Mouse (Mus musculus) liver, postnatal 0 days (tissue): ENCODE results near the gene Fgd3.

Source experiments
- CTCF ChIP-seq: sonication (generic); IDR thresholded peaks from 2 replicates; pipeline ENCODE4 v1.5.1; 2016; ENCODE audit warnings: antibody characterized with exemption, low read depth
- EP300 ChIP-seq: IDR thresholded peaks from 2 replicates; pipeline ENCODE4 v1.6.1; 2016; ENCODE audit warnings: antibody characterized with exemption, low read depth, mild to moderate bottlenecking

DNA sequence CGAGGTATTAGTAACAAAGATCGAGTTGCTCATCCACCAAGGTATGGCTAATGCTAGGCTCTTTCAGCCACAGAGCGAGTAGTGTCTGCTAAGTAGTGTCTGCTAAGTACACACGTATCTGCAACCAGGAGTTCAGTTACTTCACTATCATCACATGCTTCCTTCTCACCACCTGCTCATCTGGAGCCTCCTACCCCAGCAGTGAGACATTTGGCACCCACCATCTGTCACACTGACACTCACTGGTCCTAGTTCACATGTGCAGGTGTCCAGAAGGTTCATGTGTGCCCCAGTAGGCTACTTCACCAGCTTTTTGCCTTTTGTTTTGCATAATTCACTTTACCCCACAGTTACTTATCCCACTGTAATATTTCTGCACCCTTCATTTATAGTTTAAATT is 29.2 kb upstream of the Fgd3 start:
- no peak for TF ChIP-seq CTCF
- no peak for TF ChIP-seq EP300
